Mouse (Mus musculus) kidney, embryonic 14.5 days (tissue): ENCODE measurements around the gene Asic2. TPM values are rescaled to one million over a fixed set of nuclear protein-coding genes. Genes with fewer than 3 reads are reported as not detected.

Experiments used
- ATAC-seq: fragments of 200-750 bp; cut with Nextera tagmentation; 2 replicates; pipeline ENCODE4 v1.8.0; 2017; ENCODE audit warnings: moderate number of reproducible peaks, mild to moderate bottlenecking, moderate TSS enrichment, moderate library complexity; ENCODE audit not compliant: low FRiP score, low TSS enrichment
- H3K27ac ChIP-seq: fragments of 300-500 bp; sonication (generic); 2 replicates; pipeline ENCODE4 v1.5.1; 2014; ENCODE audit warnings: low read depth, mild to moderate bottlenecking, low read length, moderate library complexity, mixed read lengths
- H3K27me3 ChIP-seq: fragments of 300-500 bp; sonication (generic); 2 replicates; pipeline ENCODE4 v1.6.1; 2014; ENCODE audit warnings: mild to moderate bottlenecking, low read length; ENCODE audit not compliant: control insufficient read depth, insufficient read depth
- H3K36me3 ChIP-seq: fragments of 300-500 bp; sonication (generic); 2 replicates; pipeline ENCODE4 v1.6.1; 2014; ENCODE audit warnings: low read length, mixed read lengths; ENCODE audit not compliant: control insufficient read depth, insufficient read depth
- H3K4me1 ChIP-seq: fragments of 300-500 bp; sonication (generic); 2 replicates; pipeline ENCODE4 v1.6.1; 2014; ENCODE audit warnings: low read length, mixed read lengths; ENCODE audit not compliant: control insufficient read depth, insufficient read depth
- H3K4me2 ChIP-seq: fragments of 300-500 bp; sonication (generic); replicated peaks from 2 replicates; pipeline ENCODE4 v1.6.1; 2014; ENCODE audit warnings: low read depth, mild to moderate bottlenecking, low read length
- H3K4me3 ChIP-seq: fragments of 300-500 bp; sonication (generic); 2 replicates; pipeline ENCODE4 v1.5.1; 2014; ENCODE audit warnings: mild to moderate bottlenecking, low read length
- H3K9ac ChIP-seq: fragments of 300-500 bp; sonication (generic); 2 replicates; pipeline ENCODE4 v1.6.1; 2014; ENCODE audit warnings: low read depth, mild to moderate bottlenecking, low read length, moderate library complexity
- H3K9me3 ChIP-seq: fragments of 300-500 bp; sonication (generic); 2 replicates; pipeline ENCODE4 v1.6.1; 2016; ENCODE audit warnings: low read length; ENCODE audit not compliant: control insufficient read depth
- WGBS: fragments of 180-500 bp; shearing (Covaris S2); extraction: QIAGEN DNeasy Blood & Tissue Kit; methylation state at CpG from one replicate; pipeline ENCODE4 v1.1.7; 2014; 5-methylcytosine and 5-hydroxymethylcytosine counted together
- polyA plus RNA-seq: library from polyadenylated mRNA; unstranded; fragments of >200 nt; fragmentation: Nextera tagmentation; extraction: Ambion mirVana; gene quantifications from 2 replicates; pipeline ENCODE4 v1.2.1, GENCODE M21; 2014

Gene Asic2
- polyA plus RNA-seq, 1 experiment from 2014 or later: 3.4 TPM

DNA sequence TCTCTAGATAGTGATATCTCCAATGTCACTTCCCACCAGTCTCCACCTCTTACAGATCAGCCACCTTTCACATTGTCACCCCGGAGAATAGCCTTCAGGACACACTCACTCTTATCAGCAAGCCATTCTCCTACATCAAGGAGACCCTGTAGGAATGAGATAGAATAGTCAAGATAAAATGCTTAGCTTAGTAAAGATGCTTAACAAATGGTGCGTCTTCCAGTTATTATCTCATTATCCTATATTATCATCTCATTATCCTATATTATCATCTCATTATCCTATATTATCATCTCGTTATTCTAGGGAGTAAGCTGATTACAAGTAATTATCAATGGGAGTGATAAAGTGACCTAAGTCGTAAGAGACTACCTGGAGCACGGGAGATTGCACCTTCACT, 386.1 kb downstream of the Asic2 start:
- 85% methylated on average over 5 of the region's 5 CpGs for WGBS
- Histone ChIP-seq H3K4me2 (no peak overlapping the region), H3K27ac (no peak overlapping the region), H3K27me3 (no peaks in the 10 kb centered on the region), H3K4me3 (no peak overlapping the region), H3K9ac (no peak overlapping the region), H3K9me3 (no peaks in the 10 kb centered on the region), H3K4me1 (no peaks in the 10 kb centered on the region), H3K36me3 (no peaks in the 10 kb centered on the region)
- ATAC-seq: no peak

DNA sequence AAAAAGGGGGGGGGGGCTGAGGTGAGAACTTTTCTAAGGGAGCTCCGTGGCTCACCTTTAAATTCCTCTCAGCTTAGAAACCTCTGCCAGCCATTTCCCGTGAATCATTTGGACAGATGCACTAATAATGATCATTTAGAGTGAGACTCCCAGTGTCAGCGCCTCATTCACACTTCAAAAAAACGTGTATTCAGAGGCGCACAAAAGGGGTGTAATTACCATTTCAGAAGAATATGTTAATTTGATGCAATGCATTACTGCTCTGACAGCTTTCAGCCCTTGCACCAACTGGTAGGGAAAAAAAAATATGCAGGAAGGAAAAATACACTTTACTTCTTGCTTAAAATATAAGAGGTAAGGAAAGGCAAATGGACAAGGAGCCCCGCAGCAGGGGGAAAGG, 388.5 kb downstream of the Asic2 start:
- Histone ChIP-seq H3K9me3 (no peaks in the 10 kb centered on the region), H3K36me3 (no peaks in the 10 kb centered on the region), H3K4me3 (no peak overlapping the region), H3K27ac (no peak overlapping the region), H3K9ac (no peak overlapping the region), H3K4me2 (no peak overlapping the region), H3K4me1 (no peaks in the 10 kb centered on the region), H3K27me3 (no peaks in the 10 kb centered on the region)
- 23% methylated on average over 6 of the region's 6 CpGs for WGBS
- ATAC-seq: no peak

DNA sequence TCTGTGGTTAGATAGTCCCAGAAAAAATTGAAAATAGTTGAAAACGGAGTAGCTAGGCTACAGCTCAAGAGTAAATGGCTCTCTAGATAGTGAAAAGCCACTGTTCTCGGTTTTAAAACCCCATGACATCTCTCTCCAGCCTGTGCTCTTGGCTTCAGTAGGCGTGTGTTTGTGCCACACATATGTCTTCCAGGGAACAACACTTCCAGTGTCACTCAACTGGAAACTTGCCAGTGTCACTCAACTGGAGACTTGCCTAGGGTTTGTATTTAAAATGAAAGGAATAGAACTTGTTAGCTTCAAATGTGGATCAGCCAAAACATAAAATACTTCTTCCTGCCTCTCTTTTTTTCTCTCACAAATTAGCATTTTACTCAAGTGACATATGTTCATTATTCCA, 397.9 kb downstream of the Asic2 start:
- no peaks in the 10 kb centered on the region for H3K27me3 ChIP-seq
- H3K27ac ChIP-seq: no peak overlapping the region
- WGBS: 80% methylated on average over 3 of the region's 3 CpGs
- H3K4me1 ChIP-seq: no peaks in the 10 kb centered on the region
- H3K9ac ChIP-seq: no peak overlapping the region
- H3K9me3 ChIP-seq: no peaks in the 10 kb centered on the region
- H3K4me3 ChIP-seq: no peak overlapping the region
- no peak overlapping the region for H3K4me2 ChIP-seq
- H3K36me3 ChIP-seq: no peaks in the 10 kb centered on the region
- ATAC-seq: no peak

DNA sequence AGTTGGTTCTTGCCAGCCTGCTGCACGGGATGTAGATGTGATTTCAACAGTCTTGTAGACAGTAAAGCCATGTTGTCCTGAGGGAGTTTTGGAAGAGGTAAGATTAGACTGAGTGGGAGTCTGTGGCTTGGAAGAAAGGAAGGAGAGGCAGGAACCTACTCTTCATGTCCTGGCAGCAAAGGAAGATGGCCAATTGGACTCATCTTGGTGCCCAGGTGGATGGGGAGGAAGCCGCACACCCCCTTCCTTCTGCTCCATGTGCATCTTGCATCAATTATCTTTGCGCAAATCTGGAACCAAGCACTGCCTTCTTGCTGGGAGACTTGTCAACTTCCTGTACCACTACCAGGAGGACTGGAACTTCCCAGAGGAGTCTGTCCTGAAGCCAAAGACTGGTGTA, 403.4 kb downstream of the Asic2 start:
- Histone ChIP-seq H3K36me3 (no peaks in the 10 kb centered on the region), H3K4me3 (no peak overlapping the region), H3K9me3 (no peaks in the 10 kb centered on the region), H3K27me3 (no peaks in the 10 kb centered on the region), H3K9ac (no peak overlapping the region), H3K27ac (no peak overlapping the region), H3K4me2 (no peak overlapping the region), H3K4me1 (no peaks in the 10 kb centered on the region)
- WGBS: 88% methylated on average over 3 of the region's 3 CpGs
- ATAC-seq: no peak

DNA sequence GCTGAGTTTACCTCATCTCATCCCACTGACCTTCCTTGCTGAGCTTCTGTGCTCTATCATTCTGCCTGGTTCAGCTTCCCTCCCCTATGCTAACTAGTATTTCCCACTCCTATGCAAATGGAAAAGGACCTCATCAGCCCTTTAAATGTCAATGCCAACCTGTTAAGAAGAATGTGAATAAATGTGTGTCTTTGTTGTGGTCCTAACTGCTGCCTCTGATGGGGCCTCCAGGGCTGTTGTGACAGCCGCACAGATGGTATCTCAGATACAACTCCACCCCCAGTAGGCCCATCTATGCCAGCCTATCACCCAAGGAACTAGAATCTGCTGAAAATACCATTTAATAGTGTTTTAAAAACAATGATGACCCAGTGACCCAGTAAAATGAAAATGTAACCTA, 407.9 kb downstream of the Asic2 start:
- H3K36me3 ChIP-seq: no peaks in the 10 kb centered on the region
- H3K4me2 ChIP-seq: no peak overlapping the region
- ATAC-seq: no peak
- H3K4me3 ChIP-seq: no peak overlapping the region
- no peaks in the 10 kb centered on the region for H3K27me3 ChIP-seq
- no peaks in the 10 kb centered on the region for H3K4me1 ChIP-seq
- 83% methylated on average over 1 of the region's 1 CpGs for WGBS
- no peaks in the 10 kb centered on the region for H3K9me3 ChIP-seq
- no peak overlapping the region for H3K27ac ChIP-seq
- H3K9ac ChIP-seq: no peak overlapping the region

DNA sequence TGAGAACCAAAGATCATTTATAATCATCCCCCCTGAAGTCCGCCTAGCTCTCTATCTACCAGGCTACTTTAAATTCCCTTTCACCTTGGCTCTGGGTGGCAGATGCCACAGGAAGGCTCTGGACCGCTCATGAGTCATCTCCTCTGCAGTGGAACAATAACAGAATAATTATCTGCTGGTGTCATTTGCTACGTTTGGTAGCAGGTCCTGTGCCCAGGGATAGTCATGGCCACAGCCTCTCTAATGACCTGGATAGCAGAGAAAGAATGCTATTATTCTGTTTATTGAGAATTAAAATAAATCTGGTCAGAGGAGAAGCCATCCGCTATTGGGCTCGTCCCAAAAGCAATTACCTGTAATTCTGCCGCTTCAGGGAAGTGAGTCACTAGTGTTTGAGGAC, 425.1 kb downstream of the Asic2 start:
- Histone ChIP-seq H3K27ac (no peak overlapping the region), H3K4me2 (no peak overlapping the region), H3K4me3 (no peak overlapping the region), H3K9ac (no peak overlapping the region), H3K36me3 (no peaks in the 10 kb centered on the region), H3K9me3 (no peaks in the 10 kb centered on the region), H3K4me1 (no peaks in the 10 kb centered on the region), H3K27me3 (no peaks in the 10 kb centered on the region)
- ATAC-seq: no peak
- WGBS: 80% methylated on average over 6 of the region's 6 CpGs

DNA sequence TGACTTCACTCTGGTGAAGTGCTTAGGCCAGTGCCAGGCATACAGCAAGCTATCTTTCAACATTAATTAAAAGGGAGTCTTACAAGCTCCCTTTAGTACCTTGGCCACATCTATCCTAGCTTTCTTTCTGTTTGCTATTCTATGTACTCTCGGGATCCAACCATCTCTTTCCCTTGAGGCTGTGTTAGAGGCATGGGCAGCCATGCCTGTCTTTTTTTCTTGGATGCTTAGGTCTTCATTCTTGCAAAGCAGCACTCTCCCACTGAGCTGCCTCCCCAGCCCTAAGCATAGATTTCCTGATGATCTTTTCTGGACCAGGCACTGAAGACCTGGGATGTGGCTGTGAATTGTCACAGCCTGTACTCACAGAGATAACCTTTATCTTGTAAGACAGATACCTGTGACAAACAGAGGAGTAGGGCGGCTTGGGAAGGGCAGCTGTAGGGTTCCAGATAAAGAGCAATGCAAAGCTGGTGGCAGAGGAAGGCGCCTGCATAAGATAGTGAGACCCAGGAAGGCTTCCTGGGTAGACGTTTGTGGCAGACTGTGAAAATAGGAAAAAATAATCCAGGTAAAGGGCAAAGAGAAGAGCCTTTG, 433.0 kb downstream of the Asic2 start:
- Histone ChIP-seq H3K9ac (no peak overlapping the region), H3K4me1 (no peaks in the 10 kb centered on the region), H3K9me3 (no peaks in the 10 kb centered on the region), H3K4me2 (no peak overlapping the region), H3K27ac (no peak overlapping the region), H3K36me3 (no peaks in the 10 kb centered on the region), H3K27me3 (no peaks in the 10 kb centered on the region; the same call in 1 of the 2 replicates), H3K4me3 (no peak overlapping the region)
- 80% methylated on average over 4 of the region's 4 CpGs for WGBS
- ATAC-seq: no peak

DNA sequence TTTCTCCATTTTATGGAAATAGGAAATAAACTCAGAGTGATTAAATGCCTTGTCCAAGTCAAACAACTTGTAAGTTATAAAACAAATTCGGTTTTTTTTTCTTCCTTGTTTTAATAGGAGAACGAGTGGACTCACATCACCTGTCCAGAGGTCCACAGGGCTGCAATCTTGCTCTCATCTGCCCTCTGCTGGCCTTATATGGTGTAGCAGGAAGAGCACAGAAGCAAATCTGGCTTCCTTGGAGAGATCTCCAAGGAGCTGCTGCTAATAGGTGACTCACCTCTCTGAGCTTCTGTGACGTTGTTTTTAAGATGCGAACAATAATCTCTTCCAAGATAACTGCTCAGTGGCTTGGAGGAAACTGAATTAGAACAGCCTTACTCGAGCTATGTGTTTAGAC, 433.6 kb downstream of the Asic2 start:
- Histone ChIP-seq H3K27ac (no peak overlapping the region), H3K9ac (no peak overlapping the region), H3K4me3 (no peak overlapping the region), H3K27me3 (no peaks in the 10 kb centered on the region; the same call in 1 of the 2 replicates), H3K4me1 (no peaks in the 10 kb centered on the region), H3K36me3 (no peaks in the 10 kb centered on the region), H3K4me2 (no peak overlapping the region), H3K9me3 (no peaks in the 10 kb centered on the region)
- WGBS: 20% methylated on average over 5 of the region's 5 CpGs
- ATAC-seq: no peak

DNA sequence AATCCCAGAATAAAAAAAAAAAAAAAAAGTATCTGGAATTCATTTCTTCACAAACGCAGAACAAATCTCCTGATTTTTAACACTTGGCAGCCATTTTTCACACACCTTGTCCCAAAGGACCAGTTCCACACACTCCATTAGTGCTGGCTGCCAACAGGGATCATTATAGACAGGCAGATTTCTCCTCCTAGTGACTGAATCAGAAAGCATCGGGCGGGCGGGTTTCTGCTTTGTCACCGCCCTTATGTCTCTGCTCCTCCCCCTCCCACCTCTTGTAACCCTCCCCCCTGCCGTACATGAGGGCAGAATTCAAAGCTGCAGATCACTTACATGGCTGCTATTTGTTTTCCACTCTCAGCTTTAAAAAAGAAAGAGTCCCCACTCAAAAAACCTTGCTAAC, 436.4 kb downstream of the Asic2 start:
- Histone ChIP-seq H3K4me1 (no peaks in the 10 kb centered on the region), H3K9ac (no peak overlapping the region), H3K9me3 (no peaks in the 10 kb centered on the region), H3K4me3 (no peak overlapping the region), H3K4me2 (no peak overlapping the region), H3K27me3 (no peaks in the 10 kb centered on the region; the same call in 1 of the 2 replicates), H3K27ac (no peak overlapping the region), H3K36me3 (no peaks in the 10 kb centered on the region)
- 5% methylated on average over 6 of the region's 6 CpGs for WGBS
- ATAC-seq: peak; percentile 66
